Mouse (Mus musculus): ENCODE measurements around the gene Tars2.
"Not testable (repeated sequence)": the region's sequence is repeated elsewhere in the genome, so short reads cannot be mapped to it uniquely, and the experiment has no call there.

Gene Tars2

DNA sequence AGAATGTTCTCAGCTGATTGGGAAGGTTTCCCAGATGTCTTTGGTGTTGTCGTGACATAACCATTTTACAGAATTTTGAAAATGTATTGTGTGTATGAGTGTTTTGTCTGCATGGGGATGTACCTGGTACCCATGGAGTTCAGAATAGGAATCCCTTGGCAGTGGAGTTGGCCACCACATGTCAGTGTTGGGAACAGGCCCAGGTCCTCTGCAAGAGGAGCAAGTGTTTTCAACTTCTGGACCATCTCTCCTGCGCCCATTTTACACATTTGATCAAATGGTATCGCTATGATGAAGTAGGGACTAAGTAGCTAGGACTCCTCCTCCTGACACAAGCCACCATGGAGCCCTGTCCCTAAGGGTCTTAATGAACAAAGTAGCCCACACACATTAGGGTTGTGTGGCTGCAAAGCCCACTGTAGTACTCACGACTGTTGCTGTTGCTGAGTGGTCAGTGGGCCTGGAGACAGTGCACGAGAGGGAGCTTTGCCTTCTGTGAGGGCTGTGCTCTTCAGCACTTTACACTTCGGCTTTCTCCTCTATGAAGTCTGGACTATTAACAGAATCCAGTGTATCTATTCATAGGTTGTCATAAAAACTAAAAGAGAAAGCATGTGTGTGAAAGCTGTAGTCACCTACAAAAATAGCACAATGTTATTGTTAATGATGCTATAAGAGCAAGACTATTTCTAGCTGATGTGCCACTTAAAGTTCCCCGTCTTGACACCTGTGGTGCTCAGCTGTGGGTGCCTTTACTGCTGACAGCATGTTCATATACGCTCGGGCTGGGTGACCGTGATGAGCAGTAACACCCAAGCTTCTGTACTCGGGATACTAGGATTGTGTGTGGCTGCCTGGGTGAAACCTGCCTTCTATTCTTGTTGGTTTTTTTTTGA lies 65.0 kb downstream of the Tars2 start:
- no peak for DNase-seq

DNA sequence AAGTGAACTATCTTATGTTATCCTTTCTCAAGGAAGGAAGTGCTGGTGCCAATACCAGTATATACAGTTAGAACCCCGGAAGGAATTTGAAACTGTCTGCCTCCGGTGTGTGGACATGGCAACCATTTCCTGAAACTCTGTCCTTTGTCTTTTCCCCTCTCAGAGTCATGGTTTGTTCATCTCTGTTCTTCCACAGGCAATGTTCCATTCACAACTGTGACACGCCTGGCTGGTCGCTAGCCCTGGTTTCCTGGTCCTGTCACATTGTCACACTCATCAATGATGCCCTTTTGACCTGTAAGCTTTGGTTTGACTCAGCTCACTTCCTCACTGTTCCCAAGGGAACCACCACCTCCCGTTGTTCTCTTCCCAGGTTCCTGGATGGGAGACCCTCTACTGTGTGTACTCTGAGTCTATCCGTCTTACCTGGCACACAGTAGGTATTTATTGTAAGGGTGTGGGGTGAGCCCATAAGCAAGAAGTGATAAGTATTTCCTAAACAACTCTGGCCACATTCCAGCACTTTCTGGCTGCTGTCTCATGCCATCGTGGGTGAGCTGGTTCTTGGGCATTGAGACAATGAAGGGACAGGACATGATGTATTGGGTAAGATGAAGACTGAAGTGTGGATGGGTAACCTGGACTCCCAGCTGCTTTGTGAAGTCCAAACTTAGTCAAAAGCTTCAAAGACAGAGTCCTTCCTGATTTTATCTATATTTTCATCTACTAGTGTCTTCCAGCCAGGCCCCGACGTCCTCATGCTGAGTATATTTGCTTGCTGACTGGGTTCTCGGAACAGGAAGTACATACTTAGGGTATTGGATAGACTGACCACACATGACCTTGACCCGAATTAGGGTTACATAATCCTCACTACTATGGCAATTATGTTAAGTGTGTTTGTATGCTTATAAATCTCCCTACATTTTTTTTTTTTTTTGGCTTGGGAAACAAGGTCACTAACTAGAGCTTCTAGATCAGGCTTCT lies 65.9 kb downstream of the Tars2 start:
- DNase-seq: no peak

DNA sequence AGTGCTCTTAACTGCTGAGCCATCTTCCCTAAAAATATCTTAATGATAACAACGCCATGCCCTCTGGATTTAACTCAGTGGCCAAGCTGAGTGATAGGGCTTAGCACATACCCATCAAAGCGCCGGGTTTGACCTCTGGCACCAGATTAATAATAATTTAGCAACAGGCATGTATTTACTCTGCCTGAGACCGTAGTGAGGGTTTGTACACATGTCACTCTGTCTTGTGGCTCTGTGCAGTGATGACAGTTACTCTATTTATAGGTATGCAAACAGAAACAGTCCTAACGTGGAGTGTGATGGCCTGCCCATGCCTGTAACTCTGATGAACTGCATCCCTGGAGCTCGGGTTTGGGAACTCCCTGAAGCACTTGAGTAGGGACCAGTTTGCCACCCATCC lies 67.3 kb downstream of the Tars2 start:
- no peak for DNase-seq

DNA sequence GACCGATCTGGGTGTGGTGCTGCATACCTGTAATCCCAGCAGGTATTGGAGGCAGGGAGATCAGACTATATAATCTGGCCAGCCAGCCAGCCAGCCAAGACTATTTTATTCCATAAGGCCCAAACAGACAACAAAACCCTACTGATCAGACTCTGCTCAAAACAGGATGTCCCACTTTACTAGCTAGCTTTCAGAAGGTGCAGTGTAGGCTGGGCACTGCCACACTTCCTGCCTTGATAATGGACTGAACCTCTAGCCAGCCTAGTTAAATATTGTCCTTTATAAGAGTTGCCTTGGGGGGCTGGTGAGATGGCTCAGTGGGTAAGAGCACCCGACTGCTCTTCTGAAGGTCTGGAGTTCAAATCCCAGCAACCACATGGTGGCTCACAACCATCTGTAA lies 69.5 kb downstream of the Tars2 start:
- not testable (repeated sequence) for DNase-seq

All from kidney, postnatal 4 days (tissue).